In the genomic region with DNA sequence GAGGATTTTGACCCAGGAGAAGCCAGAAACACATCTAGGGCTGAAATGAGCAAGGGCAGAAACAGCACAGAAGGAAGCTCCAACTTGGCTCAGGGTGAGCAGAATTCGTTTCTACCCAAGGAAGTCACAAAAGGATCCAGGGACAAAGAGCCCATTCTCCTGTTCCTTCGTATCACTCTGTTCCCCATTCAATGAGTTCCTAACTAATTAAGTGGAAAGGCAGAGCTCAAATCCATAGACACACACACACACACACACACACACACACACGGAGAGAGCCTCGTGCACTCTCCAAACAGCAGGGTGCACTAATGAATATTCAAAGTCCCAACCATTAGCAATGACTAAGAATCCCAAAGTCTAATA, we compare ENCODE assay signal across 8 mouse cellular contexts. TPM values are rescaled to one million over a fixed set of nuclear protein-coding genes. Genes with fewer than 3 reads are reported as not detected.
A peak's percentile ranks its signal among the peaks of the same experiment; 100 is the strongest.
DNase-seq lines count a peak whose midpoint lies in the region; ATAC-seq and TF ChIP-seq lines count a peak whose summit lies in the region.

No protein-coding gene starts in this region.

- H3K4me2 ChIP-seq in limb, embryonic 11.5 days (ENCODE audit: low read depth, severe bottlenecking) = no peak overlapping the region

- no peak overlapping the region; the same call in 1 of the 2 replicates for H3K4me3 ChIP-seq in gastrocnemius, adult 2 months
- H3K4me3 ChIP-seq in thymus, adult 2 months (ENCODE audit: control insufficient read depth, insufficient read depth, low read length) = no peak overlapping the region
- H3K4me3 ChIP-seq in limb, embryonic 11.5 days (ENCODE audit: low read depth, low read length) = no peak overlapping the region
- no peak overlapping the region for H3K4me3 ChIP-seq in olfactory bulb, adult 2 months (ENCODE audit: insufficient read depth, low read depth, low read length)

- no peak for TF ChIP-seq CTCF in gastrocnemius, adult 2 months (IDR thresholded peaks at IDR 0.05)
- no peak for TF ChIP-seq CTCF in thymus, adult 2 months (IDR thresholded peaks at IDR 0.05; ENCODE audit: borderline replicate concordance, control insufficient read depth, extremely low read depth, insufficient read depth, low read length, poor library complexity)
- TF ChIP-seq CTCF in olfactory bulb, adult 2 months (IDR thresholded peaks at IDR 0.05; ENCODE audit: insufficient read depth, low read depth, low read length) = no peak

- TF ChIP-seq POLR2A in thymus, adult 2 months (IDR thresholded peaks at IDR 0.05; ENCODE audit: control insufficient read depth, extremely low read depth, insufficient read depth, low read length, poor library complexity) = no peak
- no peak for TF ChIP-seq POLR2A in olfactory bulb, adult 2 months (IDR thresholded peaks at IDR 0.05; ENCODE audit: insufficient read depth, low read depth, low read length)

- intact Hi-C loops in gastrocnemius, adult 2 months (cut with DNase I) = loop anchor here (5.0 kb wide), 1 partner anchor 36 kb away; no protein-coding TSS in a partner anchor

- H3K9ac ChIP-seq in limb, embryonic 11.5 days (ENCODE audit: low read length) = no peak overlapping the region

- no peak for DNase-seq in gastrocnemius, adult 2 months
- DNase-seq in gastrocnemius, postnatal 10 days = no peak
- DNase-seq in thymus, adult 2 months = no peak
- no peak for DNase-seq in thymus, postnatal 36 days
- no peak for DNase-seq in limb, embryonic 11.5 days (ENCODE audit: low spot score)
- no peak for DNase-seq in adipocyte (ENCODE audit: low spot score)
- no peak for DNase-seq in testis, postnatal 10 days (ENCODE audit: low spot score)

- H3K27ac ChIP-seq in gastrocnemius, adult 2 months = peak overlapping the region; percentile 78
- H3K27ac ChIP-seq in thymus, adult 2 months (ENCODE audit: control insufficient read depth, insufficient read depth, low read length) = peak overlapping the region; percentile 99
- peak overlapping the region; percentile 60 for H3K27ac ChIP-seq in limb, embryonic 11.5 days (replicated peaks; ENCODE audit: low read depth, low read length)
- peak overlapping the region; percentile 83 for H3K27ac ChIP-seq in olfactory bulb, adult 2 months (ENCODE audit: insufficient read depth, low read depth, low read length)

- H3K4me1 ChIP-seq in thymus, adult 2 months (replicated peaks; ENCODE audit: control insufficient read depth, insufficient read depth, low read length) = peaks cover 33% of the 10 kb centered on the region
- H3K4me1 ChIP-seq in limb, embryonic 11.5 days (ENCODE audit: control insufficient read depth, insufficient read depth, low read length) = peaks cover 30% of the 10 kb centered on the region
- peaks cover 10% of the 10 kb centered on the region for H3K4me1 ChIP-seq in olfactory bulb, adult 2 months (ENCODE audit: control insufficient read depth, insufficient read depth, low read length)

- no peaks in the 10 kb centered on the region for H3K36me3 ChIP-seq in thymus, adult 2 months (ENCODE audit: control insufficient read depth, insufficient read depth, low read length)
- H3K36me3 ChIP-seq in limb, embryonic 11.5 days (ENCODE audit: control insufficient read depth, insufficient read depth, low read length) = no peaks in the 10 kb centered on the region

- no peak for ATAC-seq in limb, embryonic 11.5 days (ENCODE audit: insufficient number of reproducible peaks, low FRiP score, low TSS enrichment, low read depth)

- H3K9me3 ChIP-seq in limb, embryonic 11.5 days (ENCODE audit: control insufficient read depth, low read length) = no peaks in the 10 kb centered on the region; the same call in 1 of the 2 replicates

- H3K27me3 ChIP-seq in thymus, adult 2 months (ENCODE audit: control insufficient read depth, insufficient read depth, low read length) = no peaks in the 10 kb centered on the region
- no peaks in the 10 kb centered on the region for H3K27me3 ChIP-seq in limb, embryonic 11.5 days (ENCODE audit: control insufficient read depth, insufficient read depth, low read length)

- 15% methylated on average over 4 of the region's 4 CpGs for WGBS in thymus, adult 2 months
- WGBS in limb, embryonic 11.5 days = 47% methylated on average over 4 of the region's 4 CpGs
- WGBS in olfactory bulb, adult 2 months = 30% methylated on average over 4 of the region's 4 CpGs

RNA-seq across cellular contexts. Expression of a gene that starts 54.0 kb away (rescaled TPM):
- total RNA-seq in gastrocnemius, adult 2 months (2021) = 100 to 1,000 TPM in 1 of 2 experiments, 10 to 100 TPM in 1; 59.4 to 114 TPM
- total RNA-seq in gastrocnemius, postnatal 10 days (2021) = 10 to 100 TPM; 53.2 to 54.7 TPM
- polyA plus RNA-seq in thymus, adult 2 months (2012; rRNA removed) = 11.3 and 12.2 TPM in 2 replicates
- polyA plus RNA-seq in limb, embryonic 11.5 days (2014; fragmentation: Nextera tagmentation; extraction: Ambion mirVana) = 35.3 and 39.9 TPM in 2 replicates
- not detected in 2 replicates for polyA plus RNA-seq in olfactory bulb, adult 2 months (2012; ENCODE audit: insufficient read depth, insufficient read length, low replicate concordance, missing spikeins)
